Mouse (Mus musculus) adrenal gland, adult (tissue): ENCODE measurements around the gene Anks1.

ENCODE experiments used
- DNase-seq, 2 experiments: peaks; one replicate each; pipeline ENCODE4 v3.0.0; 2022 to 2023; ENCODE audit warnings: low spot score in 1 of 2; ENCODE audit not compliant: inconsistent age in 2 of 2

Anks1 gene

DNA sequence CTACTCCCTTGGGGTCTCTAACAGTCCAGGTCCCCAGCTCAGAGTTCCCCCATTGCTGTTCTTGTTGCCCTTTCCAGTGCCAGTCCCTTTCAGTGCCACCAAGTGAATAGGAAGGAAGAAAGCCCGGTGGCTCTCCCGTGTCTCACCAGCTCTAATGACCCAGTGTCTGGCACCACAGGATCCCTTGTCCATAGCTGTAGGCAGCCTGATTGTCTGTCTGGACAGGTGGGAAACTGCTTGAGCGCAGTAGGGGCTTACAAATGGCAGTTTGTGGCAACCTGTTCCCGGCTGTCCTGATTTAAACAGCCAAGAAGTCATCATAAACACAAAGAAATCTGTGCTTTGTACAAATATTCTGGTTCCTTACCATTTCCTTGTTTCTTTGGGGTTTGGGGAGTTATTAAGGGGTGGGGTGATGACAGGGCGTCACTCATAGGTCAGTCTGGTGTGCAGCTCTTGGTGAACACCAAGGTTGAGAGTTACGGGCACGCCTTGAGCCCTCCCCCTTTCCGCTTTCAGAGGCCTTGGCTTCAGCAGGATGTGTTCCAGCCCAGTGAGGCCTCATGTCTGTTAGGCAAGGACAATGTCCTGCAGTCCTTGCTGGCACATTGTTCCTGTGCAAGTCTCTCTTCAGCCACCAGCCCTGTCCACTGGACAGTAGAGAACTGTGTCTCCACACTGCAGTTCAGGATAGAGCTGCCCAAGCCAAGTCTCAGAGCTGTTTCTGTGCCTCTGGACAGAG is 107.1 kb downstream of the Anks1 start:
- peak; percentile 93 to 94 for DNase-seq

- no peak for DNase-seq
Observed at GRCm38 (mm10) chr17:28018344-28018743, 109.2 kb downstream of the Anks1 start.

DNA sequence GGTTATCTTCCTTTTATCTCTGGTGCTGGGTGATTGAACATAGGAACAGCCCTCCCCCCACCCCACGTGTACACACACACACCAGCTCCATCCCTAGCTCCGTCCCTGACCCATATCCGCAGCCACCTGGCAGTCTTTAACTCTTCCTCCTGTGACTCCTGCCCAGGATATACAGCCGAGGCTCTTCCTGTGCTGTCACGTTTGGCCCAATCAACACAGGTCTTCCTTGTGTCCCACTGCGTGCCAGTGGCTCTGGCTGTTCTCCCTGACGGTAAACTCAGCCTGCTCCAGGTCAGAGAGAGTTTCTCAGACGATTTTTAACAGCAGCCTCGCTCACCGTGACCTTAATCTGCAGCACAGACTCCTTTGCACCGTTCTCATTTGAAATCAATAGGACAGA is 109.7 kb downstream of the Anks1 start:
- no peak for DNase-seq

DNA sequence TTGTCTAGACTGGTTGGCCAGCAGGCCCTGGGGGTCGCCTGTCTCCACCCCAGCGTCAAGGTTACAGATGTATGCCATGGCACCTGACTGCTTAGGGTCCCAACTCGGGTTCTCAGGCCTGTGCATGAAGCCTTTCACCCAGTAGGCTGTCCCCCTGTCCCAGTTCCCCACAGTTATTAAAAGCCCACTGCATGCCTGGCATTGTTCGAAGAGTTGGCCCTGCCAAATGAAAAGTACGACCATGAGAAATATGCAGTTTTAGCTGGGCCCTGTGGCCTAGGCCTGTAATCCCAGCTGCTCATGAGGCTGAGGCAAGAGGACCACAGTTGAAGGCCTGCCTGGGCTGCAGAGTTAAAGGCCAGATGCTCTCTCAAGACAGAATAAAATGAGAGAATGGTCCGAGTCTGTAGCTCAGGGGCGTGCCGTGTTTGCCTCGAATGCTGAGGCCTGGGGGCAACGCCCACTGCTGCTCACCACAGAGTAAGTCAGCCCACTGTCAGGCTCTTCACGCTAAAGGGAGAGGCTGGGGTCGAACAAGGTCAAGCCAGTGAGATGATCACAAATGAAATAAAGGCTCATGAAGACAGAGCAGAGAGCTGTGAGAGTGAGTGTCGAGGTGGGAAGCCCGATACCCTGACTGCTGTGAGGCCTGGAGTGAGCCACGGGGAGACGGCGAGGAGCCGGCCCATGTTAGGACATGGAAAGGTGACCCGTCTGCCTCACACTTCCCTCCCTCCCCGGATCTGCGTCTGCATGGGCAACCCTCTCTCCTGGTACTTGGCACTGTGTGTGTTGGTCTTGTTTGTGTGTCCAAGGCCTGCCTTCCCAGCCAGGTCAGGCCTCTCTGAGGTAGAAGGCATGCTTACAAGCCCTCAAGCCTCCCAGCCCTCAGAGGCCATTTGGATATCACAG is 110.9 kb downstream of the Anks1 start:
- DNase-seq, result peak in 1 of 2 experiments; percentile 7

GRCm38 (mm10) chr17:28021911-28022310 is 112.8 kb downstream of the Anks1 start:
- DNase-seq, result no peak

- no peak for DNase-seq
Observed at GRCm38 (mm10) chr17:28022854-28023655, 113.9 kb downstream of the Anks1 start.

GRCm38 (mm10) chr17:28025541-28025961 is 116.4 kb downstream of the Anks1 start:
- no peak for DNase-seq

- no peak for DNase-seq
Observed at GRCm38 (mm10) chr17:28026111-28026872, 117.2 kb downstream of the Anks1 start.

DNA sequence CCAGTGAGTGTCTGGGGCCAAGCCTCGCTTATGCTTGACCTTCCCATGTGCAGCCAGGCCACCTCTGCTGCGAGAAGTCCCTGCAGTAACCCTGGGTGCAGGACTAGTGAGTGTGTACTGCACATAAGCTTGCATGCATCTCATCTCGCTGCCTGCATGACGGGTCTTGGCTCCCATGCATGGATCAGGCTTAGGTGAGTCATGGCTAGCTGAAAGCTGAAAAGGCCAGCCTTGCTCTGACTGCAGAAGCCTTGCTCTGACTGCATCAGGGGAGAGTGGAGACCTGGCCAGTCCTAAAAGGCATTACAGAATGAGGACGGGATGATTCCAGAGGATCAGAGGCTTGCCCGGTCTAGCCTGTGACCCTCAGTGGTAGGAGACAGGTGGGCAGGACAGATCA is 118.1 kb downstream of the Anks1 start:
- no peak for DNase-seq

DNA sequence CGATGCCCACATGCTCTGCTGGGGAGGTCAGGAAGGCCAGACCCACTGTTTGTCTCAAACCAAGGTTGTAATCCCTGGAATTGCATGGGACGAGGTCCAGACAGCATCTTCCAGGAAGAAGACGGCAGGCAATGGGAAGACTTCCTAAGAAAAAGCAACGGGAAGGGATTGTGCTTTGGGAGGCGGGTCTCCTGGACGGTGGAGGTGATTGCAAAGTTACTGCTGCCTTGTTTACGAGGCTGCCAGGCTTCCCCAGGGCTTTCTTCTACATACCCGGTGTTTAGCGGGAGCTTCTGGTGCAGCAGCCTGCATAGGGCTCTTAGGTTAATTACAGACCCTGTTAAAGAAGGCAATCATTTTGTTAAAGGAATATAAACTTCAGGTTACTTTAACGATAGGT is 119.1 kb downstream of the Anks1 start:
- no peak for DNase-seq

DNA sequence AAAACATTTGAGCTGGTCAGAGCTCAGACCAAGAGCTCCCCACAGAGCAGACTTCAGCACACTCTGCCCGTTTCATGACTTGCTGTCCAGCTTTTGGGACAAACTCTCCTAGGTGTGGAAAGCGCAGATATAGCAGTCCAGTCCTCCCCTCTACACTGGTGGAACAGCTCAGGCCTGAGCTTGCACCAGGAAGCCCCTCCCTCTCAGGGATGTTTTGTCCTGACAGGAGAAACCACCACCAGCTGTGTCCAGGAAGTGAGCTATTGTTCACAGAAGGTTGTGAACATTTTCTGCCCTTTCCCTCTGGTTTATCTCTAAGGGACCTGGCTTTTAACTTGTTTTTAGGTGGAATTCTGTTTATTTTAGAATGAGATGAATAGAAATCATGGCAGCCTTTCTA is 120.2 kb downstream of the Anks1 start:
- peak in 1 of 2 experiments; percentile 55 for DNase-seq

- DNase-seq, result peak in 1 of 2 experiments; percentile 40
Observed at GRCm38 (mm10) chr17:28030446-28030845, 121.3 kb downstream of the Anks1 start.

GRCm38 (mm10) chr17:28031281-28031941 is 122.3 kb downstream of the Anks1 start:
- DNase-seq, result peak in 1 of 2 experiments; percentile 79

- DNase-seq, result peak in 1 of 2 experiments; percentile 36
Observed at GRCm38 (mm10) chr17:28032219-28032618, 123.1 kb downstream of the Anks1 start.

GRCm38 (mm10) chr17:28033046-28033580 is 124.0 kb downstream of the Anks1 start:
- peak in 1 of 2 experiments; percentile 52 for DNase-seq

GRCm38 (mm10) chr17:28034986-28035385 is 125.9 kb downstream of the Anks1 start:
- no peak for DNase-seq

DNA sequence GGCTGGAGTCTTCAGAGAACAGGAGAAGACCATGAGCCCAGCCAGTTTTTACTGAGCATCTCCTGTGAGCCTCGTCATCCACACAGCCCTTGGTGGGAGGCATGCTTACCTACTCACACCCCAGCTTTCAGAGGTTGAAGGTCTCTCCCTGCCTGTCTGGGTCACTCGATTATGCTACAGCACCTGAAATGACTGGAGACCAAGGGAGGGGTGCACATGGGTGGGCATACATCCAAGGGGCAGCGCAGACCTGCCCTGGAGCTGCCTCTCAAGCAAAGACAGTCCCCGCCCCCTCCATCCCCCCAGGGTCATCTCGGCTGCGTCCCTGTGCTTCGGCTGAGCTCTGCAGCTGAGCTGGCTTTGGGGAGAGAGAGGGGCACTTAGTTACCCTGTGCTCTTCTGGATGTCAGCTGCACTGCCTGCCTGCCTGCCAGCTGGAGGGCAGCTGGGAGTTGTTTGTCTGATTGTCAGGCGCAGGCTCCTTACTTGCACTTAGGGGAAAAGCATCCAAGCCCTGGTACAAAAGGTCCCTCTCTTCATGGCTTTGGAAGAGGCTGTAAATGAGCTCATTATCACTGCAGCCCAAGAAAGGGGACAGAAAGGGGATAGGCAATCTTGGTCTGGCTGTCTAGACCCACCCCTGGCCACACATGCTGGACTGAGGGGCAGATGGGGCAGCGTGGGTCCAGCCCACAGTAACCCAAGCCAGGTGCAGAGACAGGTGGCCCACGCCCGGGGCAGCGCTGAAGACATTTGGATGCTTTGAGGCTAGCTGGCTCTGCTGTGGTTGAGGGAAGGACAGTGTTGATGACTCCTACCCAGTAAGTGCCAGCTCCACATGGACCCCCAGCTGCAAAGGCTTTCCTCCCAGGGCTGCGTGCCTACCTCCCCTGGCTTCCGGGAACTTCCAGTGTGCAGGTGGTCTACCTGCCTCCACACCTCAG is 128.0 kb downstream of the Anks1 start:
- DNase-seq, result no peak

- peak in 1 of 2 experiments; percentile 40 for DNase-seq
Observed at GRCm38 (mm10) chr17:28040620-28041019, 131.5 kb downstream of the Anks1 start.
